Mouse (Mus musculus) liver, embryonic 14.5 days (tissue): Measurements from ENCODE around the gene Cfap77.

Experiments used
- CTCF ChIP-seq: IDR thresholded peaks from 2 replicates; pipeline ENCODE4 v1.5.1; 2016; ENCODE audit warnings: antibody characterized with exemption, low read depth, control low read depth
- EP300 ChIP-seq: IDR thresholded peaks from 2 replicates; pipeline ENCODE4 v1.6.1; 2016; ENCODE audit warnings: antibody characterized with exemption, low read depth

GRCm38 (mm10) chr2:28917518-28918361, 137.1 kb downstream of the Cfap77 start:
- no peak for TF ChIP-seq CTCF
- no peak for TF ChIP-seq EP300
